Mouse (Mus musculus) central nervous system, embryonic 14 days (tissue): ENCODE measurements around the gene Tmem97. TPM values are rescaled to one million over a fixed set of nuclear protein-coding genes. Genes with fewer than 3 reads are reported as not detected.

Experiments
- polyA plus RNA-seq: library from polyadenylated mRNA; depleted of rRNA; stranded (reverse); fragments of >200 nt; gene quantifications from 2 replicates; pipeline ENCODE4 v1.2.3, GENCODE M21; 2012; rRNA removed

Gene Tmem97
- 20.2 and 23.6 TPM in 2 replicates for polyA plus RNA-seq

GRCm38 (mm10) chr11:78550168-78551058 lies at the start of gene Tmem97:
Gene Tmem97, minus strand, starts transcription at chr11:78550777.

DNA sequence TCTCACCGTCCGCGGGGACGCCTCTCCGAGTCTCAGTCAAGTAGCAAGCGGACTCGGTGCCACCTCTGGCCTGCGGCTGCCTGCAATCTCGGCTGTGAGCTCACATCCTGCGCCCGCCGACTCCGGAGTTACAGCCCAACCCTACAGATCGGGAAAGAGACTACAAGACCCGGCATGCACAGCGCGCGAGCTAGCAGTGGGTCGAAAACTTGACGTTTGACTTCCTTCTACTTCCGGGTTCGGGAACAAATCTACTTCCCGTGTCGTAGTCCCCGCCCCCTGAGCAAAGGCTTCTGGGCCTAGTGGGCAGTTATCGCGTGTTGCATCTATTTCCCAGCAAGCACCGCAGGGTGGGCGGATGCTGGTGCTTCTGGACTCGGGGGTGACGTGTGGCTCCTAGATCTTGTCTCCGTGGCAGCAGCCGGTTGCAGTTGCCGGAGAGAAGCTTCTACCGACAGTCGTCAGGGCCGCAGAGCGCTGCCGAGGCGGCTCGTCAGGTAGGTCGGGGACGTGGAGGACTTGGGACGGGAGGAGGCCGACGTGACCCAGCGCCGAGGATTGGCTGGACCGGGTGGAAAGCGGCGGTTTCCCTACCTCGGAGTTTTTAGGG lies 14.4 kb downstream of the Tmem97 start, which contains the start of the genes Tnfaip1 and Ift20:
Gene Tnfaip1 (minus strand): TSS at position 253 of the 610 bp plus-strand sequence.
Gene Ift20 (plus strand): TSS at position 282 of the 610 bp plus-strand sequence.

GRCm38 (mm10) chr11:78512025-78512957 lies 38.3 kb downstream of the Tmem97 start, which contains the start of the genes Tmem199 and Poldip2:
Gene Tmem199, minus strand, starts transcription at chr11:78512172.
Gene Poldip2, plus strand, starts transcription at chr11:78512193.

GRCm38 (mm10) chr11:78502909-78503650 lies 47.5 kb downstream of the Tmem97 start, which contains the start of gene Sebox:
Gene Sebox, plus strand, starts transcription at chr11:78503447.

GRCm38 (mm10) chr11:78499004-78499403 lies 51.6 kb downstream of the Tmem97 start, which contains the start of gene Vtn:
Gene Vtn, plus strand, starts transcription at chr11:78499091.

DNA sequence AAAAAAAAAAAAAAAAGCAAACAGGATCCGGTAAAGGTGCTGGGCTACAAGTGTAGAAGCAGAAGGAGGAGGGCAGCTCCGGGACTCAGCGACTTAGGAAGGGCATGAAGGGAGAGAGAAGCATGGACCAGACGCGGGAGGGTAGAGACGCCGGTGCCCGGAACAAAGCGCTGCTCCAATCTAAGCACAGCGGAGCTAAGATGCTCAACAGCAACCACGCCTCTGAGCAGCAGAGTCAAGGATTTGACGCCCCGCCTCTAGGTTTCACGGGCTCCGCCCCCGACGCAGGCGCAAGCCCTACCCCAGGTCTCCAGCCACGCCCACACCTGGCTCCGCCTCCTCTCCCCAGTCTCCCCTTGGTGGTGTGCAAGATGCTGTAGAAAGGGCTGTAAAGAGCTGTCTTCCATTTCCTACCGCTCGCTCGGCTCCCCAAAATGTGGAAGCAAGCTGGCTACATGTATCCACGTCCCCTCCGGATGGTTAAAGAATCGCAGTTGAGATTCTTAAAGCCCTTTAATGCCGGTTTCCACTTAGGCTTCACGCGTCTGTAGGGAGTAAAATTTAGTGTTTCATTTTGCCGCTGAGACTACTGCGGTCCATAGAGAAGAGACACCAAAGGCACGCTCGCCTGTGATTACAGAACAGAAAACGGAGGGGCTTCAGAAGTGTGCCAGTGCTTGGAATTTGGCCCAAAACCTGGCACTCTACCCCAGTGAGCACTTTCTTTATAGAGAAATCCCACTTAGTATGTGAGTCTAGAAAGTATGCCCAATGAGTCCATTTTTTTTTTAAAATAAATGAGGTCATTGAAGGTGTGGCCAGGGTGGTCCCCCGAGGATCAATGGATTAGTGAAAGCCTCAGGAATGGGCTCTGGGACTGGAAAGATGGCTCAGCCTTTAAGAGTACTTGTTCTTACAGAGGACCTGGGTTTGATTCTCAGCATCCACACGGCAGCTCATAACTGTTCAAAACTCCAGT lies 52.7 kb downstream of the Tmem97 start, which contains the start of gene Sarm1:
Gene Sarm1 (minus strand): TSS at position 211 of the 979 bp plus-strand sequence.

Other genes with a start within 250 kb of the Tmem97 start
- 37.0 and 49.5 TPM in 2 replicates for gene Spag5, start 249.2 kb downstream of the Tmem97 start, polyA plus RNA-seq
- 106 and 132 TPM in 2 replicates for gene Aldoc, start 227.8 kb downstream of the Tmem97 start, polyA plus RNA-seq
- gene Pigs, start 222.4 kb downstream of the Tmem97 start, polyA plus RNA-seq: 60.2 and 69.7 TPM in 2 replicates
- 144 and 155 TPM in 2 replicates for gene Unc119, start 207.3 kb downstream of the Tmem97 start, polyA plus RNA-seq
- gene Foxn1, start 164.2 kb downstream of the Tmem97 start, polyA plus RNA-seq: 0.03 TPM in 1 of 2 replicates, not detected in the other
- gene Slc13a2, start 128.6 kb downstream of the Tmem97 start, polyA plus RNA-seq: 0.04 TPM in 1 of 2 replicates, not detected in the other
- 10.6 and 11.7 TPM in 2 replicates for gene Slc46a1, start 85.1 kb downstream of the Tmem97 start, polyA plus RNA-seq
- 35.2 and 38.7 TPM in 2 replicates for gene Sarm1, start 53.0 kb downstream of the Tmem97 start, polyA plus RNA-seq
- gene Vtn, start 51.7 kb downstream of the Tmem97 start, polyA plus RNA-seq: 84.3 and 85.8 TPM in 2 replicates
- 0.23 and 0.37 TPM in 2 replicates for gene Sebox, start 47.3 kb downstream of the Tmem97 start, polyA plus RNA-seq
- 70.0 and 74.8 TPM in 2 replicates for gene Tmem199, start 38.6 kb downstream of the Tmem97 start, polyA plus RNA-seq
- gene Poldip2, start 38.6 kb downstream of the Tmem97 start, polyA plus RNA-seq: 113 and 120 TPM in 2 replicates
- gene Tnfaip1, start 14.4 kb downstream of the Tmem97 start, polyA plus RNA-seq: 51.0 and 52.7 TPM in 2 replicates
- 84.4 and 94.8 TPM in 2 replicates for gene Ift20, start 14.4 kb downstream of the Tmem97 start, polyA plus RNA-seq
- 33.9 and 41.3 TPM in 2 replicates for gene Nlk, start 146.6 kb upstream of the Tmem97 start, polyA plus RNA-seq
- 37.7 and 42.1 TPM in 2 replicates for gene Ccnq, start 201.0 kb upstream of the Tmem97 start, polyA plus RNA-seq